Mouse (Mus musculus) urinary bladder, postnatal 14 days (tissue): ENCODE results near the gene Slc25a47.

Source experiments
- DNase-seq: peaks from one replicate; pipeline ENCODE4 v3.0.0; 2021; ENCODE audit warnings: low spot score

The Slc25a47 gene

GRCm38 (mm10) chr12:108835840-108836409 is at the start of gene Slc25a47, which contains the start of gene Slc25a29:
TSS of gene Slc25a47 (plus strand) at chr12:108836046.
TSS of gene Slc25a29 (minus strand) at chr12:108835883.
- DNase-seq: peak; percentile 97

DNA sequence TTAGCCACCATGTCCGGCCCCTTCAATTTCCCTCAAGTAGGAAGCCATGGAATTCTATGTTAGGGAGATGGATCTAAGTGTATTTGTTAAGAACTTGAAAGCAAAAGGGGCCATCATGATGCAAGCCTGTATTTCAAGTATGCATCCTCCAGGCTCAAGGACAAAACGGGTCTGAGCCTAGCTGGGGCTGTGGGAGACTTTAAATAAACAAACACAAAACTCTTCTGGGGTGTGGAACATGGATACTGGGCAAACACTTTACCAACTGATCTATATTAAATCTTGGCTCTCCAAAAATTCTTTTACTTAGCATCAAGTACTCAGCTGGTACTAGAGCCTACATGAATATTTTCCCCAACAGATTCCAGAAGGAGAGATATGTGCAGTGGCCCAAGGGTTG is 48.5 kb upstream of the Slc25a47 start:
- DNase-seq: no peak

- peak; percentile 77 for DNase-seq
Measured at GRCm38 (mm10) chr12:108792152-108792545, 43.7 kb upstream of the Slc25a47 start.

DNA sequence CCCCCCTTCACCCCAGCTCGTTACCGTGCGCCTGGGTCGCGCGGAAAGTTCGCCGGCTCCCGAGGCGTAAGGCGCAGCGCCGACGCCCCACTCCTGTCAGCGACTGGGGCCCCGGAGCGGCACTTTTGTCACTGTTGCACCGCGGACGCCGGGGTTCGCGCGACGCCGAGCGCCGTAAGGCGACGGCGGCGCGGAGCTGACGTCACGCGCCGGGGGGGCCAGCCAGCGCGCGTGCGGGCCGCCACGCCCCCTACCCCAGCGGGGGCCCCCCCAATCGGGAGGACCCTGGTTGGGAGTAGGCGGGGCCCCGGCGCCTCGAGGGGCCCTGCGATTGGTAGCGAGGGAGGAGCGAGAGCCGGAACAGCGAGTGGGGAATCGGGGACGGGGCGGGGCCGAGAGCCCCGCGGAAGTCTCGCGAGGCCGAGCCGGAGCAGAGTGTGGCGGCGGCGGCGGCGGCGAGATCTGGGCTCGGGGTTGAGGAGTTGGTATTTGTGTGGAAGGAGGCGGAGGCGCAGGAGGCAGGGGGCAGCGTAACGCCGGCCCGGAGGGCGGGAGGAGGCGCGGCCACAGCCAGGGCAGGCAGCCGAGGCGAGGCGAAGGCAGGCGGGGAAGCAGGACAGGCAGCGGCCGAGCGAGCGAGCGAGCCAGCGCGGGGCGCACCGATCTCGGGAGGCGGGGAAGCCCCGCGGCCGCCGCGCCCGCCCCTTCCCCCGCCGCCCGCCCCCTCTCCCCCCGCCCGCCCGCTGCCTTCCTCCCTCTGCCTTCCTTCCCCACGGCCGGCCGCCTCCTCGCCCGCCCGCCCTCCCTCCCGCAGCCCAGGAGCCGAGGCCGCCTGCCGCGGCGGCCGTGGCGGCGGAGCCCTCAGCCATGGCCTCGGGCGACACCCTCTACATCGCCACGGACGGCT is 43.0 kb upstream of the Slc25a47 start, which contains the start of gene Yy1:
TSS of gene Yy1 (plus strand) at position 428 of the 907 bp plus-strand sequence.
- peak; percentile 99 for DNase-seq

DNA sequence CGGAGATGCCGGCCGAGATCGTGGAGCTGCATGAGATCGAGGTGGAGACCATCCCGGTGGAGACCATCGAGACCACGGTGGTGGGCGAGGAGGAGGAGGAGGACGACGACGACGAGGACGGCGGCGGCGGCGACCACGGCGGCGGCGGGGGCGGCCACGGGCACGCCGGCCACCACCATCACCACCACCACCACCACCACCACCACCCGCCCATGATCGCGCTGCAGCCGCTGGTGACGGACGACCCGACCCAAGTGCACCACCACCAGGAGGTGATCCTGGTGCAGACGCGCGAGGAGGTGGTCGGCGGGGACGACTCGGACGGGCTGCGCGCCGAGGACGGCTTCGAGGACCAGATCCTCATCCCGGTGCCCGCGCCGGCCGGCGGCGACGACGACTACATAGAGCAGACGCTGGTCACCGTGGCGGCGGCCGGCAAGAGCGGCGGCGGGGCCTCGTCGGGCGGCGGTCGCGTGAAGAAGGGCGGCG is 42.3 kb upstream of the Slc25a47 start:
- peak; percentile 21 for DNase-seq

- DNase-seq: peak; percentile 80
Measured at GRCm38 (mm10) chr12:108794078-108794711, 41.7 kb upstream of the Slc25a47 start.

DNA sequence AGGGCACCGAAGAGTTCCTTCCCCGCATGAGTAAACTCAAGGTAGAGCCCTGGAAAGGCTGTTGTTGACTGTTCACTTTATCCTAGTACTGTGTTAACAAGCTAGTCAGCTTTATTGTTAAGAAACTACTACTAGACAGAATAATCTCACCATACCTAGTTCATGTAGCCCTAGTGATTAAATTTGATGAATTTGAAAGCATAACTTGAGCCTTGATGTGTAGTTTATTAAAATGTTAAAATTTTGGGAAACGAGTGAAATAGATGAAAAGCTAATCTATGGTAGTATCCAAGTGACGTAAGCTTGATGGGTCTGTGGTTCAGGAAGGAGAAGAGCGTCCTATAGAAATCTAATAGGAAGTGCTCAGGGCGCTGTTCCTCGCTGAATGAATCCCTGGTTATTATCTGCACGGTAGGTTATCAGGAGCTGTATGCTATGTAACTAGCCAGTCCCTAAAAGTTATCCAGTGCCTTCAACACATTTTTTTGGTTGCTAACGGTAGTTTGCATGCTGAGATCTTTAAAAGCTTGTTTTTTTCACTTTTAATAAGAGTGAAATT is 40.8 kb upstream of the Slc25a47 start:
- no peak for DNase-seq

DNA sequence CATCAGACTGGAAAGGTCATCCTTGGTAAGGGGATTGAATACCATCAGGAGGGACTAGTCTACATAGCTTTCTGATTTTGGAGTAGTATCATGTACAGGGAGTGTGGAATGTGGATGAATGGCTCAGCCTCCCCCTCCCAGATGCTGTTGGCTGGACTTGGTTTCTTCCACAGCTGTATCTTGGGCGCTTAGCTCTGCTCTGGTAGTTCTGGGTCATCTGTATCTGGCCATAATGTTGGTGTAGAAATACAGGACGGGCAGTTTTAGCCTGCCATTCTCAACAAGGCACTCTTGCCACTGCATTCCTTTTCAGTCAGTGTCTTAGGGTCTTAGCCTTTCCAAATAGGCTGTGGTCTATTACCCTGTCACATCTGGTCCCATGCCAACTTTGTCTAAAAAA is 34.2 kb upstream of the Slc25a47 start:
- no peak for DNase-seq

DNA sequence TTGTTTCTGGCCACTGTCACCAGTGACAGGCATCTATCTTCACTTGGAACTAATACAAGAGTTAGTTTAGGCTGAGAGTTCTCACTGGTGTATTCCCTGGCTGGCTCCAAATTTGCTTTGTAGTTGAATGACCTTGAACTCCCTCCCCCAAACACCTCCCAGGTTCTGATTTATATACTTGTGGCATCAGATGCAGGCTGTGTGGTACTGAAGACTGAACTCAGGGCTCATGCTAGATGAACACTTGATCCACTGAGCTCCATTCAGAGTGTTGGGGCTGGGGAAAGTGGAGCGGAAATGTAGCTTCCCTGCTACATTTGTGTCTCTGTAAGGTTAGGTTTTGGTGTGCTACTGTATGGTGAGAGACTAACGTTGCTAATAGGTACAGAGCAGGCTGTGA is 31.5 kb upstream of the Slc25a47 start:
- DNase-seq: no peak

DNA sequence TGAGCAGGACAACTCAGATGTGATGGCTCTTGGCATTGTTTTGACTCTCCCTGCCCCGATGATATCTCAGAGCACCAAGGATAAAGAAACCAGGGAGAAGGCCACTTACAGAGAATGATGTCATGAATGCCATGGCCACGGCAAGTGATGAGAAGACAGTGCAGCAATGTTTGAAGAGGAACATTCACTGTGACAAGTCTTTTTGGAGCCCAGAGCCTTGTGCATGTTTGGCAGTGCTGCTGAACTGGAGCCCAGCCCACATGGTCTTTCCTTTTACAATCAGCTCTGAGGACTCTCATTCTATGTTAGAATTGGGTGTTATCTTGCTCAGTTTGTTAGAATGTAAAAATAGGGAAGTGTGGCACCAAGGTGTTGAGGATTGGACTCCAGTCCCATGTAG is 27.4 kb upstream of the Slc25a47 start:
- DNase-seq: no peak

DNA sequence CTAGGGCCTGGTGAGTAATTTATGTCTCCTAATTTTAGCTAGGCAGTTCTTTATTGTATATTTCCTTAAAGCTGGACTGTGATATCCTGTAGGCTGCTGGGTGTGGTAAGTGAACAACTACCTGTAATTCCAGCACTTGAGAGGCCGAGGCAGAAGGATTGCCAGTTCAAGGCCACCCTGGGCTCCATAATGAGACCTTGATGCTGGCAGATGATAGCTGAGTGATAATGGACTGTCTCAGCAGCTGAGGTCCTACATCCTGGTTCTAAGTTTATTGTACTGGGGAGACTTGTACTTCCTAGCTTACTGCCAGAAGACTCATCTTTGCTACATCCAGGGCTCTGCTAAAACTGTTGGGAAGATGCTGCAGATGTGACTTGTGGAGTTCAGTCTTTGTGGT is 26.1 kb upstream of the Slc25a47 start:
- DNase-seq: no peak

- no peak for DNase-seq
Measured at GRCm38 (mm10) chr12:108810309-108810708, 25.5 kb upstream of the Slc25a47 start.

DNA sequence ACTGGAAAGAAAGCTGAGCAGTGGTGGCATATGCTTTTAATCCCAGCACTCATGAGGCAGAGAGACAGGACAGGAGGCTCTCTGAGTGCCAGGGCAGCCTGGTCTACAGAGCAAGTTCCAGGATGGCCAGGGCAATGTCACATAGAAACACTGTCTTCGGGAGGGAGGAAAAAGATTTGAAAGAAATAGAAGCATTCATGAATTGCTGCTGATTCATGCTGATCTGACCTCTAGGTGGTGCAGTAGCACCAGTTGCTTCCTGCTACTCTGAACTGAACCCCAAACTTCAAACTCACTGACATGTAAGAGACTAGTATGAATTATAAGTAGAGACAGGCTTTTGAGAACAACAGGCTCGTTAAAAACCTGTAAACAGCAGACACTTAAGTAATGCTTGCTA is 24.7 kb upstream of the Slc25a47 start:
- no peak for DNase-seq

DNA sequence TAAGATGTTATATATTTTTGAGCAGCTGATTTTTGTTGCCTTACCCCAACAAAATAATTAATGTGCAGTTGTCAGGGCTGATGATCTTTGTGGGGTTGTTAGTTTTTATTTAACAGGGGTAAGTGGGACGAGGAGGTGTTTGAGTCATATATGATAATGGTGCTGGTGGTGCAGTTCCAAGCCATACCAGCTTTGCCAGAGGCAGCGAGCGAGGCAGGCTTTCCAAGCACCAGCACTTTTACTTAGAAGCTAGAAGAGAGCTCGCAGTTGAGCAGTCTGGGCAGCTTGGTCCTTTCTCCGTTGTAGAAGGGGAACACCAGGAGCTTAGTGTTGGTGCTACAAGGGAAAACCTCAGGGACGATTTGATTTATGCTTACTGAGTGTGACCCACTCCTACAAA is 23.4 kb upstream of the Slc25a47 start:
- no peak for DNase-seq

DNA sequence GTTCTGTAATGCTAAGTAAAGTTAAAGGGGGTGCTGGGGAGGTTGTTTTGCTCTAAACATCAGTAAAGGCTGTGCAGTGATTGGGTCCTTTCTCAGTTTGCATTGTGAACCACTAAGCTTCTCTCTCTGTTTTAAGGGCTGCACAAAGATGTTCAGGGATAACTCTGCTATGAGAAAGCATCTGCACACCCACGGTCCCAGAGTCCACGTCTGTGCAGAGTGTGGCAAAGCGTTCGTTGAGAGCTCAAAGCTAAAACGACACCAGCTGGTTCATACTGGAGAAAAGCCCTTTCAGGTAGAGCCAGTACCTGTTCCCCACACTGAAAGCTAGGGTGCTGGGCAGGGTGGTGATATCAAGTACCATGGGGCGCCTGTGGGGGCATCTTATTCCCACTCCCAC is 21.4 kb upstream of the Slc25a47 start:
- DNase-seq: no peak

DNA sequence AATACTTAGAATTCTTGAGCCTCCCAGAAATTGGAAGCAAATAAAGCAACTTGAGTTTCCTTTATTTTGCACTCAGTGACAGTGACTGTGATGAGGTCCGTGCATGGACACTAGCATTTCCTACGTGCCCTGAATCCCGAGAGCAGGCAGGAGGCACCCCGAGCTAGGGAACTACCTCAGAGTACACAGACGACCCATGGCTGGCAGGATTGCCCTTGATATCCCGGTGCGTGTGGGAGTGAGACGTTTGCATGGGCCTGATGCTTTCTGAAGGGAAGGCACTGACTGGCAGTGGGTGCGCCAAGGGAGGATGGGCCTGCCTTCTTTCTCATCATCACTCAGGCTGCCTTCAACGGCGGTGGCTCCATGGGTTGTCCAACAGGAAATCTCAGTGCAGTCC is 19.3 kb upstream of the Slc25a47 start:
- no peak for DNase-seq

DNA sequence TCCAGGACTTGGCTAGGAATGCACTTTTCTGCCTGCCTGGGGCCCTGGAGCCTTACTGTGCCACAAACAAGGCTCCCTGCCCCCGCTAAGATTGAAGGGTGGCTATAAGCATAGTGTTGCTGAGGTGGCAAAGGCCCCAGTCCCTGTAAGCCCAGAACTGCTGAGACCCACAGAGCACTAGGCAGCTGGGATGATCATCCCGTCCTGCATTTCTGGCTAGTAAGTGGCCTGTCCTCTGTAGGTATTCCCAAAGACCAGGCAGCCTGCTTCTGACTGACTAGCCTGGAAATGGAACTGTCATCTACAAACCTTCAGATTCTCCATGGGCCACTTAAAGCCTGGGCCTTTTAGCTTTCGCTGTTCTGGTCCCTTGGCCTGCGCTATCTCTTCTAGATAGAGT is 15.4 kb upstream of the Slc25a47 start:
- no peak for DNase-seq

GRCm38 (mm10) chr12:108823036-108823435 is 12.8 kb upstream of the Slc25a47 start:
- DNase-seq: no peak

GRCm38 (mm10) chr12:108824225-108824874 is 11.5 kb upstream of the Slc25a47 start:
- DNase-seq: no peak

DNA sequence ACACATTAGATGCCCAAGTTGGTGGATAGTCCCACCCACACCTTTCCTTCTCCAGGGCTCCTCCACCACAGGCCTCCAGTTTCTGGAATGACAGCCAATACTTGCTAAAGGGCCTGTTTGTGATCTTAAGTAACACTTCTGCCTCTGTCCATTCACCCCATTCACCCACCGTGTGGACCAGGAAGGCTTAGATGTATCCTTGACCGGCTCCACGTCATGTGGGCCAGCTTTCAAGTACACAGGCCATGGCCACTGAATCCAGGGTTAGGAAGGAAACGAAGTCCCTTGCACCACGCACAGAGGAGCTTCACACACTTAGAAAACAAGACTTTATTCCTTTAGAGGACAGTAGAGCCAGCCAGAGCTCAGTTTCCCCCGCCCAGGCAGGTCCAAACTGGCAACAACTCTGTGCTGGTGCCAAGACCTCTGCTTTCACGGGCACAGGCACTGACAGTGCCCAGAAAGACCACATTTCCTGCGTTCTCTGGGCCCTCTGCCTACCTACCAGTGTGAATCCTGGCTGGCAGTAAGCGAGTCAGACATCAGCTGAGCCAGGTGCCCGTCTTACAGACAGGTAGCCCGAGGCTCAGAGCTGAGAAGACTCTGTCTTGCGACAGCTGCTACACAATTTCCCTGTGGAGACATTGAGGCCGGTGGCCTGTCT is 10.2 kb upstream of the Slc25a47 start:
- no peak for DNase-seq

GRCm38 (mm10) chr12:108826282-108826957 is 9.4 kb upstream of the Slc25a47 start:
- DNase-seq: no peak
